Mouse (Mus musculus) embryonic facial prominence, embryonic 14.5 days (tissue): Measurements from ENCODE around the gene Celsr2. TPM values are rescaled to one million over a fixed set of nuclear protein-coding genes. Genes with fewer than 3 reads are reported as not detected.

Experiments used
- ATAC-seq: fragments of 200-750 bp; cut with Nextera tagmentation; 2 replicates; pipeline ENCODE4 v1.8.0; 2017; ENCODE audit warnings: low read depth, moderate number of reproducible peaks, moderate TSS enrichment
- DNase-seq: peaks from one replicate; pipeline ENCODE4 v3.0.0-alpha.2; 2015; ENCODE audit warnings: low spot score
- H3K27ac ChIP-seq: fragments of 300-500 bp; sonication (generic); replicated peaks from 2 replicates; pipeline ENCODE4 v1.5.1; 2014; ENCODE audit warnings: low read depth, mild to moderate bottlenecking, low read length, moderate library complexity
- H3K27me3 ChIP-seq: fragments of 300-500 bp; sonication (generic); replicated peaks from 2 replicates; pipeline ENCODE4 v1.6.1; 2014; ENCODE audit warnings: low read length; ENCODE audit not compliant: control insufficient read depth, insufficient read depth
- H3K36me3 ChIP-seq: fragments of 300-500 bp; sonication (generic); 2 replicates; pipeline ENCODE4 v1.6.1; 2014; ENCODE audit warnings: low read length, mixed read lengths; ENCODE audit not compliant: control insufficient read depth, insufficient read depth
- H3K4me1 ChIP-seq: fragments of 300-500 bp; sonication (generic); 2 replicates; pipeline ENCODE4 v1.6.1; 2014; ENCODE audit warnings: antibody characterized with exemption, low read length; ENCODE audit not compliant: control insufficient read depth, insufficient read depth
- H3K4me2 ChIP-seq: fragments of 300-500 bp; sonication (generic); 2 replicates; pipeline ENCODE4 v1.6.1; 2014; ENCODE audit warnings: low read depth, mild to moderate bottlenecking, low read length, moderate library complexity, mixed read lengths
- H3K4me3 ChIP-seq: fragments of 300-500 bp; sonication (generic); 2 replicates; pipeline ENCODE4 v1.5.1; 2014; ENCODE audit warnings: low read depth, mild to moderate bottlenecking, low read length
- H3K9ac ChIP-seq: fragments of 300-500 bp; sonication (generic); 2 replicates; pipeline ENCODE4 v1.6.1; 2014; ENCODE audit warnings: low read depth, mild to moderate bottlenecking, low read length, moderate library complexity, mixed read lengths
- H3K9me3 ChIP-seq: fragments of 300-500 bp; sonication (generic); 2 replicates; pipeline ENCODE4 v1.6.1; 2016; ENCODE audit warnings: low read length; ENCODE audit not compliant: control insufficient read depth
- WGBS: fragments of 180-500 bp; shearing (Covaris S2); extraction: QIAGEN DNeasy Blood & Tissue Kit; methylation state at CpG from one replicate; pipeline ENCODE4 v1.1.7; 2014; 5-methylcytosine and 5-hydroxymethylcytosine counted together
- polyA plus RNA-seq: library from polyadenylated mRNA; unstranded; fragments of >200 nt; fragmentation: Nextera tagmentation; extraction: Ambion mirVana; gene quantifications from 2 replicates; pipeline ENCODE4 v1.2.1, GENCODE M21; 2014

Gene Celsr2
- polyA plus RNA-seq, 1 experiment from 2014 or later, result 11.8 TPM

GRCm38 (mm10) chr3:108423844-108424801 is 8.8 kb upstream of the Celsr2 start:
- Histone ChIP-seq H3K27me3 (no peaks in the 10 kb centered on the region), H3K9me3 (no peaks in the 10 kb centered on the region), H3K4me3 (peak overlapping the region; percentile 14; the same call in 1 of the 2 replicates), H3K4me1 (peaks cover 14% of the 10 kb centered on the region), H3K27ac (peak overlapping the region; percentile 36; the same call in 1 of the 2 replicates), H3K4me2 (peak overlapping the region; percentile 46), H3K9ac (peak overlapping the region; percentile 28; the same call in 1 of the 2 replicates), H3K36me3 (peaks cover 38% of the 10 kb centered on the region)
- ATAC-seq (peak; percentile 87), DNase-seq (peak; percentile 94)
- WGBS, result 23% methylated on average over 11 of the region's 11 CpGs

DNA sequence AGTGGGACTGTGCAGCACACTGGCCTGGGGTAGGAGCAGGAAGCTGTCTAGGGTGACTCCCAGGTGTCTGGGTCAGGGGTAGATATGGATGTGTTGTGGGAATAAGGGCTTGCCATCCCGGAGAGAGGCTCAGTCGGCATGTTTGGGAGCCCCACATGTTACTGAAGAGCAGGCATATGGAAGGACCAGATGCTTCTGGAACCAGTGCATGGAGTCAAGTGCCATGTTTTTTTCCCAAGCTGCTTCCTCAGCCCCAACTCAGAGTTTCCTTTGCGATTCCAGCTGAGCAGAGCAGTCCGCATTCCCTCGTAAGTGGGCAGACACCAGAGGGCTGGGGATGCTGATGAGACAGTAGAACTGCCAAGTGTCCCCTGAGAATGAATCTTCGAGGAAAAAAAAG is 7.7 kb upstream of the Celsr2 start:
- Histone ChIP-seq H3K4me1 (peaks cover 14% of the 10 kb centered on the region), H3K9me3 (no peaks in the 10 kb centered on the region), H3K27me3 (no peaks in the 10 kb centered on the region), H3K27ac (no peak overlapping the region), H3K4me3 (no peak overlapping the region), H3K9ac (0 out of 2 replicates have a peak overlapping the region, but pooled peaks have one; percentile 28), H3K4me2 (peak overlapping the region; percentile 46; the same call in 1 of the 2 replicates), H3K36me3 (peaks cover 27% of the 10 kb centered on the region)
- WGBS, result 41% methylated on average over 6 of the region's 6 CpGs
- DNase-seq (no peak), ATAC-seq (no peak)

DNA sequence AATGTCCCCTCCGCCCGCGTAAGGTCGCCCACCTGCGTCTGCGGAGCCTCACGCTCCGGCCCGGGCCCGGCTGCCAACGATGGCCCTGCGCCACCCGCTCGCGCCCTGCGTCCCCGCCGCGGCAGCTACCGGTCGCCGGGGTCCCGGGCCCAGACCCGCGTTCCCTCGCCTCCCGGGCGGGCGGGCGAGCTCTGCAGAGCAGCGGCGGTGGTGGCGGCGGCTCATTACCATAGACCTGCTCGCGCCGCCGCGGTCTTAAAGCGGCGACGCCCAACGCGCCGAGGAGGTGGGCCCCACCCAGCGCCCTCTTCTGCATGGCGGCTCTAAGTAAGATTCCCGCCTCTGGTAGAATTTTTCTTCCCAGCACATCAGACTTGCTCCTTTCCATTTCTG is 475 bp upstream of the Celsr2 start:
- Histone ChIP-seq H3K27ac (peak overlapping the region; percentile 63), H3K27me3 (0 out of 2 replicates have a peak, but pooled peaks cover 3% of the 10 kb centered on the region)
- WGBS, result under 1% methylated on average over 24 of the region's 48 CpGs

DNA sequence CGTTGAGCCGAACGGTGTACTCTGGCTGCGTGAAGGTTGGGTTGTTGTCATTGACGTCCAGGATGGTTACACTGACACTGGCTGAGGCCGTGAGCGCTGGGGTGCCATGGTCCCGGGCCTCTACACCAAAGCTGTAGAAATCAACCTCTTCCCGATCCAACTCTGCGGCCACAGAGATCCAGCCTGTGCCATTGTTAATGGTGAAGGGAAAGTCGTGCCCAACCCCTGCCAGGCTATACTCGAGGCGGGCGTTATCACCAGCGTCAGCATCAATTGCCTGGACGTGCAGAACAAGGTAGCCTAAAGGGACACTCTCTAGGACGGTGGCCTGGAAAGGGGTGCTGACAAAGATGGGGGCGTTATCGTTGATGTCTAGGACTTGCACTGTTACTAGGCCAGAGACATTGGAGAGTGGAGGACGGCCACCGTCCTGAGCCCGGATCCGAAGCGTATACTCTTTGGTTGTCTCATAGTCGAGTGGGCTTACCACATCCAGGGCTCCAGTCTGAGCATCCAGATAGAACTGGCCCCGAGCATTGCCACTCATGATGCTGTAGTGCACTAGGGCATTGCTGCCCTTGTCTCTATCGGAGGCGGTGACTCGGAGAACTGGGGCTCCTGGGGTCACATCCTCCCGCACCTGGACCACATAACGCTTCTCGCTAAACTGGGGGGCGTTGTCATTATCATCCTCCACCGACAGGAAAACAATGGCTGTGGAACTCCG is 1.6 kb downstream of the Celsr2 start:
- H3K4me1 ChIP-seq, result peaks cover 12% of the 10 kb centered on the region
- WGBS, result 98% methylated on average over 35 of the region's 35 CpGs
- H3K36me3 ChIP-seq, result peaks cover 25% of the 10 kb centered on the region
- H3K27ac ChIP-seq, result no peak overlapping the region
- H3K9me3 ChIP-seq, result peaks cover 23% of the 10 kb centered on the region
- no peak overlapping the region for H3K9ac ChIP-seq
- H3K4me3 ChIP-seq, result no peak overlapping the region
- ATAC-seq (no peak), DNase-seq (no peak)
- no peak overlapping the region for H3K4me2 ChIP-seq
- H3K27me3 ChIP-seq, result 0 out of 2 replicates have a peak, but pooled peaks cover 3% of the 10 kb centered on the region

More for the DNA sequence above, 475 bp upstream of the Celsr2 start:
- Histone ChIP-seq H3K4me1 (peaks cover 10% of the 10 kb centered on the region), H3K9ac (peak overlapping the region; percentile 73), H3K4me2 (peak overlapping the region; percentile 99), H3K9me3 (peaks cover 23% of the 10 kb centered on the region), H3K36me3 (peaks cover 25% of the 10 kb centered on the region), H3K4me3 (peak overlapping the region; percentile 85)
- ATAC-seq (peak; percentile 93), DNase-seq (peak; percentile 94)

DNA sequence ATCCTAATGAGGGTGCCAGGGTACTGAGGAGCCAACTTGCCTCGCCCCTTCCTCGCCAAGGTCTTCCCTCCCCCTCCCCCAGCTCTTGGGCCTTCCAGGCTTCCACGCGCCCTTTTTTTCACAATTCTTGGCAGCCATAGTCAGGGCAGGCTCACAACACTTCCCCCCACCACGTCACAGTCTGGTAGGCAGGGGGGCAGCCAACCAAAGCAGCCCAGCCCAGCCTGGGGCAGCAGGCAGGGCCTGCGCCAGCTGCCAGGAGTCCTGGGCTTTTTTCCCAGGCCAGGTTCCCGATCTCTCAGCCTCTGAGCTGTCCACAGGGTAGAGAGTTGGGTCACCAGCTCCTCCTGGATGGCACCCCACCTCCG is 3.6 kb downstream of the Celsr2 start:
- 0 out of 2 replicates have a peak, but pooled peaks cover 3% of the 10 kb centered on the region for H3K27me3 ChIP-seq
- peak overlapping the region; percentile 10; the same call in 1 of the 2 replicates for H3K4me3 ChIP-seq
- peaks cover 12% of the 10 kb centered on the region for H3K4me1 ChIP-seq
- peak overlapping the region; percentile 59; the same call in 1 of the 2 replicates for H3K27ac ChIP-seq
- WGBS, result 61% methylated on average over 7 of the region's 8 CpGs
- peaks cover 23% of the 10 kb centered on the region for H3K9me3 ChIP-seq
- peak overlapping the region; percentile 43 for H3K4me2 ChIP-seq
- ATAC-seq, result peak; percentile 47; the same call in 1 of the 2 replicates
- peak; percentile 65 for DNase-seq
- peak overlapping the region; percentile 49 for H3K9ac ChIP-seq
- H3K36me3 ChIP-seq, result peaks cover 27% of the 10 kb centered on the region

- Histone ChIP-seq H3K9ac (peak overlapping the region; percentile 49), H3K9me3 (peaks cover 23% of the 10 kb centered on the region), H3K4me1 (peaks cover 12% of the 10 kb centered on the region), H3K27me3 (0 out of 2 replicates have a peak, but pooled peaks cover 3% of the 10 kb centered on the region), H3K36me3 (peaks cover 31% of the 10 kb centered on the region), H3K27ac (peak overlapping the region; percentile 59; the same call in 1 of the 2 replicates), H3K4me2 (peak overlapping the region; percentile 43), H3K4me3 (peak overlapping the region; percentile 10; the same call in 1 of the 2 replicates)
- ATAC-seq, result no peak
- 49% methylated on average over 5 of the region's 5 CpGs for WGBS
- DNase-seq, result no peak
These were observed 4.2 kb downstream of the Celsr2 start for GRCm38 (mm10) chr3:108411026-108411753.

- H3K4me3 ChIP-seq, result no peak overlapping the region
- peaks cover 31% of the 10 kb centered on the region for H3K36me3 ChIP-seq
- no peak overlapping the region for H3K27ac ChIP-seq
- H3K9ac ChIP-seq, result peak overlapping the region; percentile 28; the same call in 1 of the 2 replicates
- 33% methylated on average over 5 of the region's 5 CpGs for WGBS
- peak; percentile 16; the same call in 1 of the 2 replicates for ATAC-seq
- H3K4me2 ChIP-seq, result peak overlapping the region; percentile 43
- H3K9me3 ChIP-seq, result peaks cover 23% of the 10 kb centered on the region
- 0 out of 2 replicates have a peak, but pooled peaks cover 3% of the 10 kb centered on the region for H3K27me3 ChIP-seq
- DNase-seq, result no peak
- peaks cover 12% of the 10 kb centered on the region for H3K4me1 ChIP-seq
These were observed 5.0 kb downstream of the Celsr2 start for GRCm38 (mm10) chr3:108410359-108410714.
